Mouse (Mus musculus): Measurements from ENCODE around the gene Dcp1b. TPM values are rescaled to one million over a fixed set of nuclear protein-coding genes. Genes with fewer than 3 reads are reported as not detected.
A peak's percentile ranks its signal among the peaks of the same experiment; 100 is the strongest.

Dcp1b gene
- polyA plus RNA-seq, 1 experiment from 2014 or later, result 7.9 TPM

GRCm38 (mm10) chr6:119214190-119214589, 39.1 kb downstream of the Dcp1b start:
- Histone ChIP-seq H3K4me2 (ENCODE audit: low read depth, low read length) (no peak overlapping the region), H3K27ac (replicated peaks; ENCODE audit: low read depth, low read length) (no peak overlapping the region), H3K27me3 (ENCODE audit: control insufficient read depth, insufficient read depth, low read length) (no peaks in the 10 kb centered on the region), H3K9me3 (replicated peaks; ENCODE audit: control insufficient read depth, low read length) (no peaks in the 10 kb centered on the region), H3K9ac (replicated peaks; ENCODE audit: low read length) (no peak overlapping the region), H3K4me3 (ENCODE audit: low read depth, low read length) (no peak overlapping the region), H3K36me3 (replicated peaks; ENCODE audit: control insufficient read depth, insufficient read depth, low read depth, low read length) (no peaks in the 10 kb centered on the region), H3K4me1 (ENCODE audit: control insufficient read depth, insufficient read depth, low read length) (no peaks in the 10 kb centered on the region)
- ATAC-seq (replicated peaks; ENCODE audit: insufficient number of reproducible peaks, low FRiP score, low TSS enrichment, low read depth) (no peak), DNase-seq (ENCODE audit: low spot score) (no peak)
- WGBS, result 95% methylated on average over 6 of the region's 6 CpGs

DNA sequence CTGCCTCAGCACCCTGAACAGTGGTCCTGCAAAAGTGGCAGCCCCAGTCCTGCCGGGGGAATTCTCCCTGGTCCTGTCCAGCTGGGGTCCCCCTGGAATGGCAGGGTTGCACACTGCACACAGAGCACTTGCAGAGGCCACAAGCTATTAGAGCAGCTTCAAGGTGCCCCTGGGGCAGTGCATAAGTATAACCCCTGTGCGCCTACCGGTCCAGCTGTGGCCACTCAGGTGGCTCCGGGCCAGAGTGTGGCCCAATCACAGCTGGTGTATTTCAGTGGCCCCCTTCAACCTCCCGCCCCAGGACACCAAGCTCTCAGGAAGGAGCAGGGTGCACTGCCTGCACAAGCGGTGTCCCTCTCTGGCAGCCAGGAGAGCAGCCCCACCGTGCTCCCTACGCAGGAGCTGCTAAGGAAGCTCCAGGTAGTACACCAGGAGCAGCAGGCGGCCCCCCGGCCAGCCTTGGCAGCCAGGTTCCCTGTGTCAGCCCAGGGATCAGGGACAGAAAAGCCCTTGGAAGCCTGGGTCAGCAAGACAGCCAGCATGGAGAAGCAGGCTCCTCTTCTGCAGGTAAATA, 40.1 kb downstream of the Dcp1b start:
- ATAC-seq (replicated peaks; ENCODE audit: insufficient number of reproducible peaks, low FRiP score, low TSS enrichment, low read depth) (no peak; the same call in 1 of the 2 replicates), DNase-seq (ENCODE audit: low spot score) (no peak)
- 87% methylated on average over 10 of the region's 10 CpGs for WGBS
- no peaks in the 10 kb centered on the region for H3K27me3 ChIP-seq (ENCODE audit: control insufficient read depth, insufficient read depth, low read length)
- no peak overlapping the region for H3K27ac ChIP-seq (replicated peaks; ENCODE audit: low read depth, low read length)
- no peak overlapping the region for H3K9ac ChIP-seq (replicated peaks; ENCODE audit: low read length)
- H3K4me3 ChIP-seq (ENCODE audit: low read depth, low read length), result no peak overlapping the region
- no peaks in the 10 kb centered on the region for H3K4me1 ChIP-seq (ENCODE audit: control insufficient read depth, insufficient read depth, low read length)
- H3K4me2 ChIP-seq (ENCODE audit: low read depth, low read length), result no peak overlapping the region
- no peaks in the 10 kb centered on the region for H3K36me3 ChIP-seq (replicated peaks; ENCODE audit: control insufficient read depth, insufficient read depth, low read depth, low read length)
- H3K9me3 ChIP-seq (replicated peaks; ENCODE audit: control insufficient read depth, low read length), result no peaks in the 10 kb centered on the region

- H3K36me3 ChIP-seq (replicated peaks; ENCODE audit: control insufficient read depth, insufficient read depth, low read depth, low read length), result no peaks in the 10 kb centered on the region
- H3K4me2 ChIP-seq (ENCODE audit: low read depth, low read length), result no peak overlapping the region
- DNase-seq (ENCODE audit: low spot score) (no peak), ATAC-seq (replicated peaks; ENCODE audit: insufficient number of reproducible peaks, low FRiP score, low TSS enrichment, low read depth) (no peak)
- no peak overlapping the region for H3K4me3 ChIP-seq (ENCODE audit: low read depth, low read length)
- no peaks in the 10 kb centered on the region for H3K4me1 ChIP-seq (ENCODE audit: control insufficient read depth, insufficient read depth, low read length)
- H3K9ac ChIP-seq (replicated peaks; ENCODE audit: low read length), result no peak overlapping the region
- 81% methylated on average over 4 of the region's 4 CpGs for WGBS
- no peaks in the 10 kb centered on the region for H3K9me3 ChIP-seq (replicated peaks; ENCODE audit: control insufficient read depth, low read length)
- no peak overlapping the region for H3K27ac ChIP-seq (replicated peaks; ENCODE audit: low read depth, low read length)
- H3K27me3 ChIP-seq (ENCODE audit: control insufficient read depth, insufficient read depth, low read length), result no peaks in the 10 kb centered on the region
Measured at GRCm38 (mm10) chr6:119217661-119218060, 42.6 kb downstream of the Dcp1b start.

DNA sequence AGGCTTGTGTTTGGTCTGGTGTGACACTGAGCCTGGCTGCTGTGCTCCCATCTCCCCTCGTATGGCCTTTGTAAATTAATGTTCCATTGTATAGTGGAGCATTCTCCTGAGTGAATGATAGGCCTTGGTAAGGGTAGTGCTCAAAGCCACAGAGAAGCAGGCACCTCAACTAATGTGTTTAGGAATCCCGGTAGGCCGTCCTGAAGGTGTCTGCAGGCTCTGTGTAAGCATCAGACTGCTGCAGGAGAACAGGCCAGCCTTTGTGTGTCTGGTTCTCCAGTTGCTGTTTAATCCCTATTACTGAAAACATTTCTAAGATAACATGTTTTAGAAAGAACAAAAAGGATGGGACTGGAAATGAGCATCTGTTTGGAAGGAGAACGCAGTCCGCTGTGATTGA, 43.5 kb downstream of the Dcp1b start:
- Histone ChIP-seq H3K9ac (replicated peaks; ENCODE audit: low read length) (no peak overlapping the region), H3K9me3 (replicated peaks; ENCODE audit: control insufficient read depth, low read length) (no peaks in the 10 kb centered on the region), H3K36me3 (replicated peaks; ENCODE audit: control insufficient read depth, insufficient read depth, low read depth, low read length) (no peaks in the 10 kb centered on the region), H3K27ac (replicated peaks; ENCODE audit: low read depth, low read length) (no peak overlapping the region), H3K4me1 (ENCODE audit: control insufficient read depth, insufficient read depth, low read length) (no peaks in the 10 kb centered on the region), H3K27me3 (ENCODE audit: control insufficient read depth, insufficient read depth, low read length) (no peaks in the 10 kb centered on the region), H3K4me3 (ENCODE audit: low read depth, low read length) (no peak overlapping the region), H3K4me2 (ENCODE audit: low read depth, low read length) (no peak overlapping the region)
- DNase-seq (ENCODE audit: low spot score) (no peak), ATAC-seq (replicated peaks; ENCODE audit: insufficient number of reproducible peaks, low FRiP score, low TSS enrichment, low read depth) (no peak)
- 79% methylated on average over 5 of the region's 5 CpGs for WGBS

DNA sequence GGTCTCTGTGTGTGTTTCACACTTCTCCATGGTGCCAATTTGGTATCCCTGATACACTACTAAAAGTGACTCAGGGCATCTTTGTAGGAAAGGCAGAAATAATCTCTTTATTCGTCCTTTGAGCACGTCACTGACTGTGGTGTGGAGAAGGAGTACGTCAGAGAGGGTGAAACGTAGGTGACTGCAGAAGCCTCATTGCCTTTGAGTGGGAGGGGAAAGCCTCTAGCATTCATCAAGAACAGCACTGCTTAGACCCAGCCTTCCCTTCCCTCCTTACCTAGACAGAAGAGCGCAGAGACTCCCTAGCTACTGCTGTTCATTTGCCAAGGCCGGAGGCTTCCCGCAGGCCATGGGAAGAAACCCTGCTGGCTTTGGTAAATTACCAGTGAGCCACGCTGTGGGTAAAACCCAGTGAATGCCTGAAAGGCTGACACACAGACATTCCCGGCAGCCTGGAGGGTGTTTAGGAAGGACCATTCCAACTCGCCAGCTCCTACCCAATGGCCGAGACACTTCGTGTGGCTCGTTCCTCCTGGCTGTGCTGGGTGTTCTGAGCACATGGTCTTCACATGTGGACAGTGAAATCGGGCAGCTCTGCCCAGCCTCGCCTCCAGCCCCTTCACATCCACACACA, 44.3 kb downstream of the Dcp1b start:
- H3K4me1 ChIP-seq (ENCODE audit: control insufficient read depth, insufficient read depth, low read length), result no peaks in the 10 kb centered on the region
- H3K27me3 ChIP-seq (ENCODE audit: control insufficient read depth, insufficient read depth, low read length), result no peaks in the 10 kb centered on the region
- H3K27ac ChIP-seq (replicated peaks; ENCODE audit: low read depth, low read length), result no peak overlapping the region
- H3K4me3 ChIP-seq (ENCODE audit: low read depth, low read length), result no peak overlapping the region
- WGBS, result 74% methylated on average over 15 of the region's 15 CpGs
- no peaks in the 10 kb centered on the region for H3K9me3 ChIP-seq (replicated peaks; ENCODE audit: control insufficient read depth, low read length)
- H3K9ac ChIP-seq (replicated peaks; ENCODE audit: low read length), result no peak overlapping the region
- H3K4me2 ChIP-seq (ENCODE audit: low read depth, low read length), result no peak overlapping the region
- no peak for ATAC-seq (replicated peaks; ENCODE audit: insufficient number of reproducible peaks, low FRiP score, low TSS enrichment, low read depth)
- DNase-seq (ENCODE audit: low spot score), result no peak
- H3K36me3 ChIP-seq (replicated peaks; ENCODE audit: control insufficient read depth, insufficient read depth, low read depth, low read length), result no peaks in the 10 kb centered on the region

DNA sequence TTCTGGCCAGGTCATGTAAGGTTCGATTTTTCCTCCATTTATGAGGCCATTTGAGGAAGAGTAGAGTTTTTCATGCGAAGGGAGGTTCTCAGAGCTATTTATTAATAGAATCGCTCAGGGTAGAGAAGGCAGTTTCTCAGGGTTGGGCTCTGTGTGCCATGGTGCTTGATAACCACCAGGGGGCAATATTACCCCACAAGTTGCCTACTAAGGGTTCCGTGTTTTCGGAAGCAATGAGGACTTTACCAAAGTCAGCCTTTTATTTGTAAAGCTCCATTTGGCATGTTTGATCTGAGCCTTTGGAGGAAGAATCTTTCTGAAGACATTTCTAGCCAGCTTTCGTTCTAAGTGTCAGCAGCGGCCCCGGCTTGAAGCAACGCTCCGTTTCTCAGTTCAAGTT, 45.2 kb downstream of the Dcp1b start:
- H3K27me3 ChIP-seq (ENCODE audit: control insufficient read depth, insufficient read depth, low read length), result no peaks in the 10 kb centered on the region
- no peak overlapping the region for H3K9ac ChIP-seq (replicated peaks; ENCODE audit: low read length)
- no peaks in the 10 kb centered on the region for H3K9me3 ChIP-seq (replicated peaks; ENCODE audit: control insufficient read depth, low read length)
- H3K4me2 ChIP-seq (ENCODE audit: low read depth, low read length), result no peak overlapping the region
- no peaks in the 10 kb centered on the region for H3K4me1 ChIP-seq (ENCODE audit: control insufficient read depth, insufficient read depth, low read length)
- no peaks in the 10 kb centered on the region for H3K36me3 ChIP-seq (replicated peaks; ENCODE audit: control insufficient read depth, insufficient read depth, low read depth, low read length)
- H3K4me3 ChIP-seq (ENCODE audit: low read depth, low read length), result no peak overlapping the region
- WGBS, result 53% methylated on average over 10 of the region's 10 CpGs
- peak; percentile 72 for DNase-seq (ENCODE audit: low spot score)
- H3K27ac ChIP-seq (replicated peaks; ENCODE audit: low read depth, low read length), result no peak overlapping the region
- no peak for ATAC-seq (replicated peaks; ENCODE audit: insufficient number of reproducible peaks, low FRiP score, low TSS enrichment, low read depth)

DNA sequence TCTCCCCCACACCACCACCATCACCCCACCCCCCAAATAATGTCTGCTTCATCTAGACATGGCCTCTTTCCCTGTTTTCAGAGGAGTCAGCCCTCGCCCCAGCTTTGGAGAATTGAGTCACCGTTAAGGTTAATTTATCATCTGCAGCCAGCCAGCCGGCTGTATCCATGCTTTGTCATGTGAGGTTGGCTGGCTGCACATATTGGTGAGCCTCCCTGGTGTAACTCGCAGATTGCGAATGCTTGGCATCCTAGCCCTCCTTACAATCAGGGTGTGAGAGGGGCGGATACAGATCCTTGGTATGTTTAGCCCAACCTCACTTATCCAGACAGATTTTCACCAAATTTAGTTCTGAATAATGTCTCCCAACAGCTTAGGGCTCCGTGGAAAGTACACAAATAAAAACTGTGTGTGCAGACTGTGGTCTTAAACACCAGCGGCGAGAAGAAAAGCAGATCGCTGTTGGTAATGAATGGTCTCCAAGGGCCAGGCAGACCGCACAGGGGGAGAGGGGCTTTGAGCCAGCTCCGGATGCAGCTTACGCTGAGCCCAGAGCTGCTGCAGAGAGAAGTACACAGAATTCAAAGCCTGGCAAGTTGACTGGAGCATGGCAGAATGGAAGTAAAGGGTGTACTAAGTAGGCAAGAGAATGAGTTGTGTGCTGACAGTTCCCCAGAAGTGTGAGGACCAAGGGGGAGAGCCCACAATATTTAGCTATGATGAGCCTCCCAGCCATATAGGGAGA, 49.6 kb downstream of the Dcp1b start:
- Histone ChIP-seq H3K4me3 (ENCODE audit: low read depth, low read length) (no peak overlapping the region), H3K4me2 (ENCODE audit: low read depth, low read length) (no peak overlapping the region), H3K27ac (replicated peaks; ENCODE audit: low read depth, low read length) (no peak overlapping the region), H3K4me1 (ENCODE audit: control insufficient read depth, insufficient read depth, low read length) (no peaks in the 10 kb centered on the region), H3K36me3 (replicated peaks; ENCODE audit: control insufficient read depth, insufficient read depth, low read depth, low read length) (no peaks in the 10 kb centered on the region), H3K9me3 (replicated peaks; ENCODE audit: control insufficient read depth, low read length) (no peaks in the 10 kb centered on the region), H3K9ac (replicated peaks; ENCODE audit: low read length) (no peak overlapping the region), H3K27me3 (ENCODE audit: control insufficient read depth, insufficient read depth, low read length) (no peaks in the 10 kb centered on the region)
- ATAC-seq (replicated peaks; ENCODE audit: insufficient number of reproducible peaks, low FRiP score, low TSS enrichment, low read depth) (no peak), DNase-seq (ENCODE audit: low spot score) (no peak)
- 81% methylated on average over 13 of the region's 13 CpGs for WGBS

DNA sequence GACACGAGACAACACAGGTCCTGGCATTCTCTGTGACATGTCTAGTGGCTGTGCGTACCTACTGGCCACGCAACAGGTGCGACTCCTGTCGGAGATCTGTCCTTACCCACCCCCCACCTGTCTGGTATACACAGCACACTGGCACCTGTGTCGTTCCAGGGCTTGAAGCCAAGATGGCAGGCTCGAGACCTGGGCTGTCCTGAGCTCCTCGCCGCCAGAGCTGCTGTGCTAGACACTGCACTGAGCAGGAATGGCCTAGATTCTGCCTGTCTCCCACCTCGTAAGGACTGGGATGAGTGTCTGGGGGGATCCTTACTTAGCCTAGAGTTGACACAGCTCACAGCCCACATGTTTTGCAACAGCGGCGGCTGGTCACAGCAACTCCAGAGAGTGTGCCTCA, 50.2 kb downstream of the Dcp1b start:
- no peak overlapping the region for H3K4me3 ChIP-seq (ENCODE audit: low read depth, low read length)
- H3K9me3 ChIP-seq (replicated peaks; ENCODE audit: control insufficient read depth, low read length), result no peaks in the 10 kb centered on the region
- no peak overlapping the region for H3K9ac ChIP-seq (replicated peaks; ENCODE audit: low read length)
- no peaks in the 10 kb centered on the region for H3K27me3 ChIP-seq (ENCODE audit: control insufficient read depth, insufficient read depth, low read length)
- DNase-seq (ENCODE audit: low spot score) (no peak), ATAC-seq (replicated peaks; ENCODE audit: insufficient number of reproducible peaks, low FRiP score, low TSS enrichment, low read depth) (no peak)
- H3K4me2 ChIP-seq (ENCODE audit: low read depth, low read length), result no peak overlapping the region
- WGBS, result 87% methylated on average over 12 of the region's 12 CpGs
- no peaks in the 10 kb centered on the region for H3K4me1 ChIP-seq (ENCODE audit: control insufficient read depth, insufficient read depth, low read length)
- no peaks in the 10 kb centered on the region for H3K36me3 ChIP-seq (replicated peaks; ENCODE audit: control insufficient read depth, insufficient read depth, low read depth, low read length)
- no peak overlapping the region for H3K27ac ChIP-seq (replicated peaks; ENCODE audit: low read depth, low read length)
